Mouse (Mus musculus) neural tube, embryonic 13.5 days (tissue): Measurements from ENCODE around the gene Timp1. TPM values are rescaled to one million over a fixed set of nuclear protein-coding genes. Genes with fewer than 3 reads are reported as not detected.

Experiments
- ATAC-seq: fragments of 200-750 bp; cut with Nextera tagmentation; 2 replicates; pipeline ENCODE4 v1.8.0; 2017; ENCODE audit warnings: low read depth, mild to moderate bottlenecking, moderate TSS enrichment, moderate library complexity
- H3K27ac ChIP-seq: fragments of 300-500 bp; sonication (generic); replicated peaks from 2 replicates; pipeline ENCODE4 v1.5.1; 2015; ENCODE audit warnings: moderate library complexity, mild to moderate bottlenecking, inconsistent platforms
- H3K27me3 ChIP-seq: fragments of 300-500 bp; sonication (generic); 2 replicates; pipeline ENCODE4 v1.6.1; 2015; ENCODE audit warnings: mild to moderate bottlenecking, inconsistent platforms
- H3K36me3 ChIP-seq: fragments of 300-500 bp; sonication (generic); 2 replicates; pipeline ENCODE4 v1.6.1; 2015; ENCODE audit warnings: mild to moderate bottlenecking, inconsistent platforms
- H3K4me1 ChIP-seq: fragments of 300-500 bp; sonication (generic); replicated peaks from 2 replicates; pipeline ENCODE4 v1.6.1; 2015; ENCODE audit warnings: inconsistent platforms
- H3K4me2 ChIP-seq: fragments of 300-500 bp; sonication (generic); 2 replicates; pipeline ENCODE4 v1.6.1; 2015; ENCODE audit warnings: inconsistent platforms, mild to moderate bottlenecking, moderate library complexity
- H3K4me3 ChIP-seq: fragments of 300-500 bp; sonication (generic); 2 replicates; pipeline ENCODE4 v1.5.1; 2015; ENCODE audit warnings: mild to moderate bottlenecking, inconsistent platforms
- H3K9ac ChIP-seq: fragments of 300-500 bp; sonication (generic); 2 replicates; pipeline ENCODE4 v1.6.1; 2015; ENCODE audit warnings: moderate library complexity, mild to moderate bottlenecking, inconsistent platforms
- H3K9me3 ChIP-seq: fragments of 300-500 bp; sonication (generic); 2 replicates; pipeline ENCODE4 v1.6.1; 2016; ENCODE audit warnings: inconsistent platforms
- WGBS: fragments of 180-500 bp; shearing (Covaris S2); methylation state at CpG from one replicate; pipeline ENCODE4 v1.1.7; 2015; 5-methylcytosine and 5-hydroxymethylcytosine counted together
- microRNA-seq: library from miRNA; unstranded; fragments of <30 nt; microRNA quantifications from one replicate; pipeline ENCODE4, GENCODE M21; 2016
- polyA plus RNA-seq: library from polyadenylated mRNA; unstranded; fragments of >200 nt; fragmentation: Nextera tagmentation; extraction: Ambion mirVana; gene quantifications from 2 replicates; pipeline ENCODE4 v1.2.1, GENCODE M21; 2015

The Timp1 gene
- polyA plus RNA-seq, 1 experiment from 2014 or later = 5.0 TPM

DNA sequence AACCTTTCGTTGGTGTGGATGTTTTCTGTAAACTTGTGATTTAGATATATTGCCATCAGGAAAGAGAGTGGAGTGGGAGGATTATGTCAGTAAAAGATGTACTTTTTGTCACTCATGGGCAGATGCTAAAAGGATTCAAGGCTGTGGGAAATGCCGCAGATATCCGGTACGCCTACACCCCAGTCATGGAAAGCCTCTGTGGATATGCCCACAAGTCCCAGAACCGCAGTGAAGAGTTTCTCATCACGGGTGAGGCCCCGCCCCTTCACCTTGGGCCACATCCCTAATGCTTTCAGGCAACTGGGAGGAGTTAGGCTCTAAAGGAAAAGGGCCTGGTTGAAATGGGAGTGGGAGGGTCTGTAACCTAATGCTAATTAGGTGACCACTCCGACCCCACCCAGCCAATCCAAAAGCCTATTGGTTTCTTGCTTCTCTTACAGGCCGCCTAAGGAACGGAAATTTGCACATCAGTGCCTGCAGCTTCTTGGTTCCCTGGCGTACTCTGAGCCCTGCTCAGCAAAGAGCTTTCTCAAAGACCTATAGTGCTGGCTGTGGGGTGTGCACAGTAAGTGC, 3.0 kb downstream of the Timp1 start:
- H3K9me3 ChIP-seq = no peaks in the 10 kb centered on the region
- no peaks in the 10 kb centered on the region for H3K36me3 ChIP-seq
- WGBS = 31% methylated on average over 11 of the region's 11 CpGs
- no peaks in the 10 kb centered on the region for H3K4me1 ChIP-seq
- H3K27ac ChIP-seq = no peak overlapping the region
- H3K9ac ChIP-seq = no peak overlapping the region
- no peak overlapping the region for H3K4me3 ChIP-seq
- ATAC-seq = no peak
- H3K4me2 ChIP-seq = no peak overlapping the region
- H3K27me3 ChIP-seq = no peaks in the 10 kb centered on the region

DNA sequence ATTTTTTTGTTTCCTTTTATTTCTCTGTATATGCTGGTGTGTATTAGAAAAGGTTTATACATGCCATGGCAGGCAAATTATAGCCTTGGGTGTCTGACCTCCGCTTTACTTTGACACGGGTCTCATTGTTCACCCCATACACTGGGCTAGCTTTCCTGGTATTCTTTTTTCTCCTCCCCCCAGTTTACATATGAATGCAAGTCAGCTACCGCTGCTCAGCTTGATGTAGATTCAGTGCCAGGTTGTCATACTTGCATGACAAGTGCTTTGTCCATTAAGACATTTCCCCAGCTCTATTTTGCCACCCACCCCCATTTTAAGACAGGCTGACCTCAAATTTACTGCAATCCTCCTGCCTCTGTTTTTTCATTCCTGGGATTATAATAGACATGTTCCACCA, 5.3 kb downstream of the Timp1 start:
- ATAC-seq = no peak
- H3K27me3 ChIP-seq = no peaks in the 10 kb centered on the region
- 28% methylated on average over 3 of the region's 3 CpGs for WGBS

DNA sequence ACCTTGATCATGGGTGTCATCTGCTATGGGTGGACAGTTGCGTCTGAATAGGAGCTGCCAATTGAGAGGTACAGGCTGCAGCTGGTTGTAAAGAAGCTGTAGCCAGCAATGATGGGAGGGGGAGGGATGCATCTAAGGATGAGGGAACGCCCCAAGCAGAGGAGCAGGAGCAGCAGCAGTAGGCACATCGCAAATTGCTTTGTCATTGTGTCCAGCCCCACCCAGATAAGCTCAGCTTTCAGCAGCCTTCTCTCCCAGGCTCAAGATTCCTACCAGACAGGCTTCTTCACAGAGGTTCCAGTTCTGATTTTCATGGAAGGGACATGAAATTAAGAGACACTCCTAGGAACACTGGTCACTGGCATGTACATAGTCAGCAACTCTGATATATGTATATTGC, 40.1 kb downstream of the Timp1 start:
- WGBS = 28% methylated on average over 3 of the region's 3 CpGs
- Histone ChIP-seq H3K27me3 (no peaks in the 10 kb centered on the region), H3K4me3 (no peak overlapping the region), H3K9me3 (no peaks in the 10 kb centered on the region), H3K9ac (no peak overlapping the region), H3K4me2 (no peak overlapping the region), H3K4me1 (no peaks in the 10 kb centered on the region), H3K27ac (no peak overlapping the region), H3K36me3 (peaks cover 13% of the 10 kb centered on the region; the same call in 1 of the 2 replicates)
- no peak for ATAC-seq

More for the DNA sequence above, 5.3 kb downstream of the Timp1 start:
- Histone ChIP-seq H3K4me3 (no peak overlapping the region), H3K4me1 (no peaks in the 10 kb centered on the region), H3K9ac (no peak overlapping the region), H3K9me3 (no peaks in the 10 kb centered on the region), H3K27ac (no peak overlapping the region), H3K4me2 (no peak overlapping the region), H3K36me3 (no peaks in the 10 kb centered on the region)

DNA sequence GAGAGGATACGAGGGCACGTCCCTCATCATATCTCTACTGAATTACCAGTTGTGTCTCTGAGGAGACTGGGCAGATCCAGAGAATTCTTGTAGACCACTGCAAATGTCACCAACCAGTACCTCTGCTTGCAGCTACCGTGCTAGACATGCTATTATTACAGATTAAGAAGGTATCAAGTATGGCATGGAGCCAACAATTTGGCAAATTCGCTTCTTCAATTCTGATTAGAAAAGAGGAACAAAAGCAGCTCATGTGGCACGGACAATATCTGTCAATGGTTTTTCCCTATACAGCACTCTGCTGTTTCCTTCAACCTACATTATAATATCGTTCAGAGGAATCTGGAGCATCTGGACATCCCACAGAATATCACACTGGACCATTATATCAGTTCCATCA, 43.8 kb downstream of the Timp1 start:
- no peaks in the 10 kb centered on the region for H3K27me3 ChIP-seq
- no peak overlapping the region for H3K27ac ChIP-seq
- no peak overlapping the region for H3K4me2 ChIP-seq
- H3K36me3 ChIP-seq = 0 out of 2 replicates have a peak, but pooled peaks cover 5% of the 10 kb centered on the region
- H3K4me3 ChIP-seq = no peak overlapping the region
- WGBS = 91% methylated on average over 6 of the region's 6 CpGs
- H3K9ac ChIP-seq = no peak overlapping the region
- peaks cover 6% of the 10 kb centered on the region for H3K4me1 ChIP-seq
- ATAC-seq = no peak
- no peaks in the 10 kb centered on the region for H3K9me3 ChIP-seq

DNA sequence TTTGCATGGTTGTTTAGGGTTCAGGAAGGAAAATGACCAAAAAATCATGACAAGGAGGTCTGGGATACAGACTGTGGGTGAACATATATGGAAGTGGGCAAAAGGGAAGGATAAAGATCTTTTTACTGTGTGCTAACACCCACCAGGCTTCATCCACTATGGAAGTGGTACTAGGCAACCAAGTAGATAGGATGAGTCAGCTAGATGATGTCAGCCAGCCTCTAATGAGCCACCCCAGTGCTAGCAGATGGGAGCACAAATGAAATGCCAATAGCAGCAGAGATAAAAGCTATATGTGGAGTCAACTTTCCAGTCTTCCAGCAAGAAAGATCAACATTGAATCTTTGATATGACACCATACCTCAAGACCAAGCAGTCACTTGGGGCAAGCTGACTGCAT, 45.1 kb downstream of the Timp1 start:
- H3K9ac ChIP-seq = no peak overlapping the region
- no peaks in the 10 kb centered on the region for H3K9me3 ChIP-seq
- no peak overlapping the region for H3K27ac ChIP-seq
- no peak overlapping the region for H3K4me2 ChIP-seq
- H3K36me3 ChIP-seq = no peaks in the 10 kb centered on the region
- no peak overlapping the region for H3K4me3 ChIP-seq
- peaks cover 18% of the 10 kb centered on the region for H3K4me1 ChIP-seq
- H3K27me3 ChIP-seq = no peaks in the 10 kb centered on the region
- no peak for ATAC-seq

DNA sequence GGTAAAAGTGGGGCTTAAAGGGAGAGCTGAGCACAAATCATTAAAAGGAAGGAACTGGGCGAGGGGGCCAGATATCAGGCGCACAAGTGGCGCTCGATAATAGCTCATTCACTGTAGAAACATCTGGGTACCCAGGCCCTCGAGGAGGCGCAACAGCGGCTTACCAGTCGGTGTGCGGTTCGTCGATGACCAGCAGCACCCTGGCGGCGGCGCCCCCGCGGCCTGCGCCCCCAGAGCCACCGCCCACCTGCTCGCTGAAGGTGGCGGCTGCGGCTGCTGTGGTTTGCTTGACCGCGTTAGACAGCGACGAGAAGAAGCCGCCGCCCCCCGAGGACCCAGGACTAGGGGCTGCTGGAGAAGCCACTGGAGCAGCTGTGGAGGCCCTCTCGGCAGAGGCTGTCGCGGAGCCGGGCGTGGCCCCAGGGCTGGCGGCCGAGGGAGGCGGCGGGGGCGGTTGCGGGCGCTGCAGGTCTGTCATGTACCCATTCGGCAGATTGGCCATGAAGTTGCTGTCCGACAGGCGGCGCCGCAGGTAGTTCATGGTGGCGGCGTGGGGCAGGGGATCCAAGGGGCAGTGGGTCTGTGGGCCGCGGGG, 50.4 kb downstream of the Timp1 start:
- ATAC-seq = peak; percentile 74
- Histone ChIP-seq H3K4me3 (peak overlapping the region; percentile 56), H3K4me1 (peaks cover 18% of the 10 kb centered on the region), H3K27ac (peak overlapping the region; percentile 83), H3K9ac (peak overlapping the region; percentile 81), H3K27me3 (no peaks in the 10 kb centered on the region), H3K36me3 (0 out of 2 replicates have a peak, but pooled peaks cover under 1% of the 10 kb centered on the region), H3K9me3 (no peaks in the 10 kb centered on the region), H3K4me2 (peak overlapping the region; percentile 59)
- WGBS = 13% methylated on average over 42 of the region's 49 CpGs

- H3K27ac ChIP-seq = peak within 1 kb of the TSS; percentile 83
- peak; percentile 97 for ATAC-seq
- peak within 1 kb of the TSS; percentile 81 for H3K9ac ChIP-seq
- peaks cover 18% of the 10 kb centered on the region for H3K4me1 ChIP-seq
- no peaks in the 10 kb centered on the region for H3K9me3 ChIP-seq
- H3K4me2 ChIP-seq = peak within 1 kb of the TSS; percentile 59
- no peaks in the 10 kb centered on the region for H3K27me3 ChIP-seq
- WGBS = 16% methylated on average over 37 of the region's 44 CpGs
- H3K36me3 ChIP-seq = 0 out of 2 replicates have a peak, but pooled peaks cover 6% of the 10 kb centered on the region
- H3K4me3 ChIP-seq = peak within 1 kb of the TSS; percentile 56
Measured at GRCm38 (mm10) chrX:20920844-20921364, 50.9 kb downstream of the Timp1 start, which contains the start of gene Syn1. Gene Syn1, minus strand, starts transcription at chrX:20921004.

DNA sequence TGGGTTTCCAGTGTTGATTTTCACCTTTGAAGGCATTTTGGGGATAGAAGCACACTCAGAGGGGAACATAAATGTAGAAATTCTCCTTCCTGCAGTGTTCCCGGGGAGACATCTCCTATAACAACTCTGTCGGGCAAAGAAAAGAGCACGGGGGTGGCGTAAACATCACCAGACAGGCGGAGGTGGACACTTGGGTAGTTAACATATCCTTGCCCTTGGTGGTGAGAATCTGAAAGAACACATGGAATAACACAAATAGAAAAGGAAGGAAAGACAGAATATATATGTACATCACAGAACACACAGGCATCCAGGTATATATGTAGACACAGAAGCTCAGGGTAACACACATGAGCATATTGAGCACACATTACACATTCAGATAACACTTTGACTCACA, 51.4 kb downstream of the Timp1 start:
- peak; percentile 19; the same call in 1 of the 2 replicates for ATAC-seq
- 35% methylated on average over 5 of the region's 5 CpGs for WGBS

DNA sequence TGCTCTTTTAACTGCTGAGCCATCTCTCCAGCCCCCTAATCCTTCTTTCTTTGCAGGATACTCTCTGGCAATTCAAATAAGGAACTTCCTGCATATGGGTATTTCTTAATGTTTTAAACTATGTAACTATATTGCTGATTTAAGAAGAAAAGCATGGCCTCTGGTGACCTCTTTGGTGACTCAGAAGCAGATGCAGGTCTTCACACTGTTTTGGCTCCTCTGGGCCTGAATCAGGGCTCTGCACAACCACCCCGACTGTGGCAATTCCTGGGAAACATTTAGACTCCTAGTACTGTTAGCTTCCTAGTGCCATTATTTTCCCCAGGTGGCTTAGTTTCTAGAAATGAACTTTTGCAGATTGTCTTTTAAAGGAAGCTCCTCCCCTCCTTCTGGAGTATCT, 53.5 kb downstream of the Timp1 start:
- Histone ChIP-seq H3K27me3 (no peaks in the 10 kb centered on the region), H3K9ac (no peak overlapping the region), H3K4me2 (no peak overlapping the region), H3K36me3 (0 out of 2 replicates have a peak, but pooled peaks cover 25% of the 10 kb centered on the region), H3K4me1 (peaks cover 14% of the 10 kb centered on the region), H3K27ac (no peak overlapping the region), H3K4me3 (no peak overlapping the region), H3K9me3 (no peaks in the 10 kb centered on the region)
- 84% methylated on average over 1 of the region's 1 CpGs for WGBS
- no peak for ATAC-seq

More for the DNA sequence above, 51.4 kb downstream of the Timp1 start:
- Histone ChIP-seq H3K27me3 (no peaks in the 10 kb centered on the region), H3K4me3 (peak overlapping the region; percentile 56), H3K9ac (peak overlapping the region; percentile 47), H3K4me1 (peaks cover 18% of the 10 kb centered on the region), H3K9me3 (no peaks in the 10 kb centered on the region), H3K4me2 (peak overlapping the region; percentile 59), H3K27ac (peak overlapping the region; percentile 52), H3K36me3 (0 out of 2 replicates have a peak, but pooled peaks cover 7% of the 10 kb centered on the region)

Small RNA genes lying within 50 kb of the gene (microRNA-seq; reads per million reads assigned to microRNA genes)
- not detected for gene Gm24824
- gene Mir5617 = 0.44 reads per million

Other genes with a start within 250 kb of the Timp1 start
- gene Uba1, start 211.8 kb upstream of the Timp1 start, polyA plus RNA-seq = 390 TPM in 2 replicates
- 145 and 146 TPM in 2 replicates for gene Cdk16, start 182.2 kb upstream of the Timp1 start, polyA plus RNA-seq
- 91.5 and 94.7 TPM in 2 replicates for gene Usp11, start 166.3 kb upstream of the Timp1 start, polyA plus RNA-seq
- gene Araf, start 72.4 kb upstream of the Timp1 start, polyA plus RNA-seq = 268 and 277 TPM in 2 replicates
- gene Syn1, start 50.8 kb downstream of the Timp1 start, polyA plus RNA-seq = 62.2 and 65.0 TPM in 2 replicates
- 4.7 and 5.8 TPM in 2 replicates for gene Cfp, start 61.4 kb downstream of the Timp1 start, polyA plus RNA-seq
- gene Elk1, start 80.4 kb downstream of the Timp1 start, polyA plus RNA-seq = 16.1 and 16.4 TPM in 2 replicates
- gene Uxt, start 91.9 kb downstream of the Timp1 start, polyA plus RNA-seq = 40.3 and 47.8 TPM in 2 replicates
- 8.9 and 9.0 TPM in 2 replicates for gene Zfp182, start 192.2 kb downstream of the Timp1 start, polyA plus RNA-seq
- gene Spaca5, start 198.2 kb downstream of the Timp1 start, polyA plus RNA-seq = not detected in 2 replicates
- 3.9 and 4.1 TPM in 2 replicates for gene Zfp300, start 219.4 kb downstream of the Timp1 start, polyA plus RNA-seq
- gene Ssxa1, start 245.7 kb downstream of the Timp1 start, polyA plus RNA-seq = not detected in 2 replicates